Mouse (Mus musculus) urinary bladder, postnatal 10 days (tissue): ENCODE data around the gene Pacsin2.
"Not testable (repeated sequence)": the region's sequence is repeated elsewhere in the genome, so short reads cannot be mapped to it uniquely, and the experiment has no call there.

ENCODE experiments used
- DNase-seq: peaks from one replicate; pipeline ENCODE4 v3.0.0; 2022; ENCODE audit warnings: low spot score

The Pacsin2 gene

GRCm38 (mm10) chr15:83479818-83480217 lies 15.4 kb upstream of the Pacsin2 start:
- DNase-seq: no peak

- no peak for DNase-seq
Observed at GRCm38 (mm10) chr15:83478096-83478495, 13.7 kb upstream of the Pacsin2 start.

- DNase-seq: no peak
Observed at GRCm38 (mm10) chr15:83476593-83477273, 12.3 kb upstream of the Pacsin2 start.

- no peak for DNase-seq
Observed at GRCm38 (mm10) chr15:83474466-83474836, 10.0 kb upstream of the Pacsin2 start.

GRCm38 (mm10) chr15:83473832-83474465 lies 9.5 kb upstream of the Pacsin2 start:
- DNase-seq: no peak

- no peak for DNase-seq
Observed at GRCm38 (mm10) chr15:83473251-83473650, 8.8 kb upstream of the Pacsin2 start.

GRCm38 (mm10) chr15:83471476-83471875 lies 7.1 kb upstream of the Pacsin2 start:
- DNase-seq: no peak

GRCm38 (mm10) chr15:83470443-83470842 lies 6.0 kb upstream of the Pacsin2 start:
- no peak for DNase-seq

- DNase-seq: no peak
Observed at GRCm38 (mm10) chr15:83469279-83469821, 4.9 kb upstream of the Pacsin2 start.

GRCm38 (mm10) chr15:83467232-83467966 lies 3.0 kb upstream of the Pacsin2 start:
- no peak for DNase-seq

GRCm38 (mm10) chr15:83466331-83466730 lies 1.9 kb upstream of the Pacsin2 start:
- no peak for DNase-seq

- DNase-seq: no peak
Observed at GRCm38 (mm10) chr15:83464905-83465650, 672 bp upstream of the Pacsin2 start.

GRCm38 (mm10) chr15:83463369-83464082 lies 880 bp downstream of the Pacsin2 start:
- DNase-seq: no peak

GRCm38 (mm10) chr15:83462349-83462748 lies 2.1 kb downstream of the Pacsin2 start:
- DNase-seq: not testable (repeated sequence)

GRCm38 (mm10) chr15:83460891-83461290 lies 3.5 kb downstream of the Pacsin2 start:
- DNase-seq: no peak

GRCm38 (mm10) chr15:83457541-83457940 lies 6.9 kb downstream of the Pacsin2 start:
- no peak for DNase-seq

- no peak for DNase-seq
Observed at GRCm38 (mm10) chr15:83455637-83456036, 8.8 kb downstream of the Pacsin2 start.

- DNase-seq: no peak
Observed at GRCm38 (mm10) chr15:83455034-83455433, 9.4 kb downstream of the Pacsin2 start.

GRCm38 (mm10) chr15:83454419-83454818 lies 10.0 kb downstream of the Pacsin2 start:
- no peak for DNase-seq

GRCm38 (mm10) chr15:83453879-83454278 lies 10.5 kb downstream of the Pacsin2 start:
- DNase-seq: no peak

- DNase-seq: no peak
Observed at GRCm38 (mm10) chr15:83452219-83452760, 12.1 kb downstream of the Pacsin2 start.
